16 mouse cellular contexts compared by ENCODE assay signal in genomic region chr5:118725886-118726505, GRCm38 (mm10).
DNase-seq lines count a peak whose midpoint lies in the region; ATAC-seq and TF ChIP-seq lines count a peak whose summit lies in the region.
"Had no signal": no experiment of that assay in that cellular context is flagged by ENCODE, and none has a peak within 500 bp of the region (broad histone marks: within the 10 kb centered on the region; RNA-seq: fewer than 3 reads in every experiment).

No protein-coding gene starts in this region.

- no peak for DNase-seq in hindbrain, embryonic 11.5 days (ENCODE audit: low spot score)
- peak; percentile 28 for DNase-seq in MEL (ENCODE audit: low read depth, low spot score)
- peak; percentile 70 for DNase-seq in lung, postnatal 10 days
- DNase-seq in spleen, postnatal 14 days (ENCODE audit: low spot score in 2 of 2): no peak
- DNase-seq: adrenal gland, adult 2 months; cerebellum, adult 8-10 months; heart, adult 11 months; kidney, adult 11 months had no signal

- TF ChIP-seq CTCF in MEL (IDR thresholded peaks at IDR 0.05 in 2 of 3, conservative IDR thresholded peaks at IDR 0.05 in 1 of 3; ENCODE audit: control insufficient read depth in 1 of 3, insufficient read depth in 1 of 3, low read depth in 2 of 3, low read length in 3 of 3, poor library complexity in 1 of 3, severe bottlenecking in 1 of 3): no peak

- no peaks in the 10 kb centered on the region for H3K9me3 ChIP-seq in hindbrain, embryonic 13.5 days
- H3K9me3 ChIP-seq in hindbrain, embryonic 11.5 days (ENCODE audit: control insufficient read depth, low read length): no peaks in the 10 kb centered on the region
- no peaks in the 10 kb centered on the region for H3K9me3 ChIP-seq in MEL (replicated peaks; ENCODE audit: insufficient read depth, low read length)
- no peaks in the 10 kb centered on the region for H3K9me3 ChIP-seq in liver, embryonic 12.5 days (replicated peaks)
- H3K9me3 ChIP-seq: forebrain, embryonic 10.5 days; heart, embryonic 15.5 days; hindbrain, embryonic 15.5 days had no signal

- 0 out of 2 replicates have a peak, but pooled peaks cover 4% of the 10 kb centered on the region for H3K4me1 ChIP-seq in hindbrain, embryonic 13.5 days (replicated peaks)
- H3K4me1 ChIP-seq in hindbrain, embryonic 11.5 days (replicated peaks; ENCODE audit: control insufficient read depth, insufficient read depth, low read length): no peaks in the 10 kb centered on the region
- H3K4me1 ChIP-seq in MEL (ENCODE audit: control insufficient read depth in 1 of 2, insufficient read depth in 2 of 2, low read length in 2 of 2): no peaks in the 10 kb centered on the region
- peaks cover 23% of the 10 kb centered on the region for H3K4me1 ChIP-seq in liver, embryonic 12.5 days
- H3K4me1 ChIP-seq: forebrain, embryonic 10.5 days; heart, embryonic 15.5 days had no signal

- H3K27ac ChIP-seq in hindbrain, embryonic 13.5 days: no peak overlapping the region
- no peak overlapping the region for H3K27ac ChIP-seq in hindbrain, embryonic 11.5 days (ENCODE audit: low read depth, low read length)
- H3K27ac ChIP-seq in MEL (ENCODE audit: control insufficient read depth, low read depth, low read length): no peak overlapping the region
- H3K27ac ChIP-seq in liver, embryonic 12.5 days: peak overlapping the region; percentile 27; the same call in 1 of the 2 replicates
- H3K27ac ChIP-seq: forebrain, embryonic 10.5 days; heart, embryonic 15.5 days; hindbrain, embryonic 15.5 days had no signal

- 0 out of 2 replicates have a peak overlapping the region, but pooled peaks have one; percentile 5 for H3K9ac ChIP-seq in hindbrain, embryonic 13.5 days
- H3K9ac ChIP-seq in hindbrain, embryonic 11.5 days (ENCODE audit: low read depth, low read length): no peak overlapping the region
- H3K9ac ChIP-seq in MEL (ENCODE audit: control insufficient read depth, low read depth, low read length, poor library complexity, severe bottlenecking): no peak overlapping the region
- H3K9ac ChIP-seq in liver, embryonic 12.5 days: peak overlapping the region; percentile 24; the same call in 1 of the 2 replicates
- H3K9ac ChIP-seq: heart, embryonic 15.5 days; hindbrain, embryonic 15.5 days had no signal

- H3K36me3 ChIP-seq in hindbrain, embryonic 13.5 days: peaks cover 69% of the 10 kb centered on the region
- H3K36me3 ChIP-seq in hindbrain, embryonic 11.5 days (ENCODE audit: control insufficient read depth, insufficient read depth, low read length): peaks cover 9% of the 10 kb centered on the region
- H3K36me3 ChIP-seq in MEL (ENCODE audit: control insufficient read depth in 1 of 2, insufficient read depth in 2 of 2, low read length in 2 of 2): peaks cover 0 to 7% of the 10 kb centered on the region in 2 experiments; a peak in 1 of 4 replicates
- peaks cover 96% of the 10 kb centered on the region for H3K36me3 ChIP-seq in liver, embryonic 12.5 days

- no peak for TF ChIP-seq RAD21 in MEL (IDR thresholded peaks at IDR 0.05; ENCODE audit: low read depth, low read length)

- TF ChIP-seq POLR2A in MEL (IDR thresholded peaks at IDR 0.05; ENCODE audit: control insufficient read depth in 1 of 2, insufficient read depth in 1 of 2, low read depth in 1 of 2, low read length in 2 of 2, poor library complexity in 1 of 2): no peak

- no peak overlapping the region for H3K4me3 ChIP-seq in hindbrain, embryonic 13.5 days
- H3K4me3 ChIP-seq in hindbrain, embryonic 11.5 days (ENCODE audit: low read depth, low read length): no peak overlapping the region
- H3K4me3 ChIP-seq in MEL (ENCODE audit: control insufficient read depth in 1 of 2, insufficient read depth in 1 of 2, low read depth in 2 of 2, low read length in 2 of 2): no peak overlapping the region
- no peak overlapping the region for H3K4me3 ChIP-seq in liver, embryonic 12.5 days
- H3K4me3 ChIP-seq: forebrain, embryonic 10.5 days; heart, embryonic 15.5 days; hindbrain, embryonic 15.5 days had no signal

- no peaks in the 10 kb centered on the region for H3K27me3 ChIP-seq in hindbrain, embryonic 13.5 days
- no peaks in the 10 kb centered on the region for H3K27me3 ChIP-seq in hindbrain, embryonic 11.5 days (ENCODE audit: control insufficient read depth, insufficient read depth, low read length)
- H3K27me3 ChIP-seq in MEL (ENCODE audit: control insufficient read depth in 1 of 2, insufficient read depth in 2 of 2, low read length in 2 of 2): no peaks in the 10 kb centered on the region
- H3K27me3 ChIP-seq in liver, embryonic 12.5 days (replicated peaks): no peaks in the 10 kb centered on the region
- H3K27me3 ChIP-seq: heart, embryonic 15.5 days; hindbrain, embryonic 15.5 days; Patski had no signal

- ATAC-seq in hindbrain, embryonic 13.5 days (ENCODE audit: low FRiP score): no peak
- ATAC-seq in hindbrain, embryonic 11.5 days (ENCODE audit: low FRiP score): no peak
- peak; percentile 91 for ATAC-seq in liver, embryonic 12.5 days
- ATAC-seq in activated CD4-positive, CD25-positive, alpha-beta regulatory T cell, adult 4 months: no peak
- no peak for ATAC-seq in frontal cortex, adult (ENCODE audit: low TSS enrichment)
- ATAC-seq: Patski had no signal

- TF ChIP-seq EP300 in MEL (IDR thresholded peaks at IDR 0.05; ENCODE audit: low read depth in 1 of 2, low read length in 2 of 2): no peak

- WGBS in hindbrain, embryonic 13.5 days: 77% methylated on average over 10 of the region's 10 CpGs
- WGBS in hindbrain, embryonic 11.5 days: 78% methylated on average over 10 of the region's 10 CpGs
- WGBS in liver, embryonic 12.5 days (ENCODE audit: insufficient replicate concordance): 50% methylated on average over 10 of the region's 10 CpGs

- no peaks in the 10 kb centered on the region for H3K79me2 ChIP-seq in MEL (ENCODE audit: control insufficient read depth, insufficient read depth, low read length, poor library complexity)

- no peak overlapping the region for H3K4me2 ChIP-seq in hindbrain, embryonic 13.5 days
- no peak overlapping the region for H3K4me2 ChIP-seq in hindbrain, embryonic 11.5 days (replicated peaks; ENCODE audit: low read depth, low read length)
- H3K4me2 ChIP-seq in liver, embryonic 12.5 days: peak overlapping the region; percentile 38
- H3K4me2 ChIP-seq: heart, embryonic 15.5 days; hindbrain, embryonic 15.5 days had no signal

TF ChIP-seq in MEL, 35 proteins besides CTCF, POLR2A, EP300 and RAD21:
- no peak for TF ChIP-seq USF2 (IDR thresholded peaks at IDR 0.05; ENCODE audit: borderline replicate concordance in 1 of 2, insufficient read depth in 1 of 2, low read depth in 1 of 2, low read length in 2 of 2)
- TF ChIP-seq ZNF384 (IDR thresholded peaks at IDR 0.05; ENCODE audit: low read depth, low read length): no peak
- no peak for TF ChIP-seq UBTF (IDR thresholded peaks at IDR 0.05; ENCODE audit: borderline replicate concordance, insufficient read depth, low read depth, low read length)
- TF ChIP-seq ETS1 (IDR thresholded peaks at IDR 0.05; ENCODE audit: low read depth, low read length): no peak
- no peak for TF ChIP-seq TCF12 (IDR thresholded peaks at IDR 0.05; ENCODE audit: low read depth, low read length)
- TF ChIP-seq MAX (IDR thresholded peaks at IDR 0.05; ENCODE audit: low read length): no peak
- no peak for TF ChIP-seq MYC (IDR thresholded peaks at IDR 0.05; ENCODE audit: low read depth, low read length)
- no peak for TF ChIP-seq USF1 (IDR thresholded peaks at IDR 0.05; ENCODE audit: low read depth, low read length)
- TF ChIP-seq POLR2AphosphoS2 (IDR thresholded peaks at IDR 0.05; ENCODE audit: low read length): no peak
- no peak for TF ChIP-seq TBP (IDR thresholded peaks at IDR 0.05; ENCODE audit: low read depth, low read length)
- no peak for TF ChIP-seq BHLHE40 (IDR thresholded peaks at IDR 0.05; ENCODE audit: borderline replicate concordance, low read depth, low read length)

Comparison
In these comparisons a context has a peak if more than half of its experiments do, and no peak if none do; other contexts are left out.
1. H3K9ac ChIP-seq: peak in hindbrain, embryonic 13.5 days (single experiment) and liver, embryonic 12.5 days (single experiment); none in hindbrain, embryonic 11.5 days (single experiment) and MEL (single experiment).
2. DNase-seq: peak in MEL (single experiment) and lung, postnatal 10 days (single experiment); none in hindbrain, embryonic 11.5 days (single experiment) and spleen, postnatal 14 days (0 of 2).